Mouse (Mus musculus): ENCODE results near the gene Atxn7l1.

Atxn7l1 gene

GRCm38 (mm10) chr12:33147497-33148267 is at the start of gene Atxn7l1:
Gene Atxn7l1 (plus strand): TSS chr12:33147693.
- DNase-seq (ENCODE audit: low spot score in 2 of 2): peak; percentile 89

- no peak for DNase-seq (ENCODE audit: low spot score in 2 of 2)
Observed at GRCm38 (mm10) chr12:33101627-33102026, 45.9 kb upstream of the Atxn7l1 start.

GRCm38 (mm10) chr12:33102342-33103115 is 45.0 kb upstream of the Atxn7l1 start:
- no peak for DNase-seq (ENCODE audit: low spot score in 2 of 2)

- no peak for DNase-seq (ENCODE audit: low spot score in 2 of 2)
Observed at GRCm38 (mm10) chr12:33105724-33106123, 41.8 kb upstream of the Atxn7l1 start.

- no peak for DNase-seq (ENCODE audit: low spot score in 2 of 2)
Observed at GRCm38 (mm10) chr12:33106438-33107167, 40.9 kb upstream of the Atxn7l1 start.

- no peak for DNase-seq (ENCODE audit: low spot score in 2 of 2)
Observed at GRCm38 (mm10) chr12:33109531-33109930, 38.0 kb upstream of the Atxn7l1 start.

- DNase-seq (ENCODE audit: low spot score in 2 of 2): no peak
Observed at GRCm38 (mm10) chr12:33110894-33111471, 36.5 kb upstream of the Atxn7l1 start.

GRCm38 (mm10) chr12:33118624-33119301 is 28.7 kb upstream of the Atxn7l1 start:
- DNase-seq (ENCODE audit: low spot score in 2 of 2): no peak

- no peak for DNase-seq (ENCODE audit: low spot score in 2 of 2)
Observed at GRCm38 (mm10) chr12:33125594-33126227, 21.8 kb upstream of the Atxn7l1 start.

- no peak for DNase-seq (ENCODE audit: low spot score in 2 of 2)
Observed at GRCm38 (mm10) chr12:33126243-33126642, 21.2 kb upstream of the Atxn7l1 start.

GRCm38 (mm10) chr12:33128121-33128520 is 19.4 kb upstream of the Atxn7l1 start:
- no peak for DNase-seq (ENCODE audit: low spot score in 2 of 2)

GRCm38 (mm10) chr12:33128702-33129101 is 18.8 kb upstream of the Atxn7l1 start:
- no peak for DNase-seq (ENCODE audit: low spot score in 2 of 2)

GRCm38 (mm10) chr12:33129410-33129809 is 18.1 kb upstream of the Atxn7l1 start:
- DNase-seq (ENCODE audit: low spot score in 2 of 2): no peak

- peak; percentile 39 to 56 for DNase-seq (ENCODE audit: low spot score in 2 of 2)
Observed at GRCm38 (mm10) chr12:33130401-33130800, 17.1 kb upstream of the Atxn7l1 start.

- no peak for DNase-seq (ENCODE audit: low spot score in 2 of 2)
Observed at GRCm38 (mm10) chr12:33131796-33132195, 15.7 kb upstream of the Atxn7l1 start.

GRCm38 (mm10) chr12:33137857-33138256 is 9.6 kb upstream of the Atxn7l1 start:
- DNase-seq (ENCODE audit: low spot score in 2 of 2): no peak

GRCm38 (mm10) chr12:33139083-33139482 is 8.4 kb upstream of the Atxn7l1 start:
- no peak for DNase-seq (ENCODE audit: low spot score in 2 of 2)

GRCm38 (mm10) chr12:33144456-33144855 is 3.0 kb upstream of the Atxn7l1 start:
- no peak for DNase-seq (ENCODE audit: low spot score in 2 of 2)

- DNase-seq (ENCODE audit: low spot score in 2 of 2): no peak
Observed at GRCm38 (mm10) chr12:33146622-33147433, 665 bp upstream of the Atxn7l1 start.
